Mouse (Mus musculus): ENCODE results near the gene Chrnb1. TPM values are rescaled to one million over a fixed set of nuclear protein-coding genes. Genes with fewer than 3 reads are reported as not detected.
A peak's percentile ranks its signal among the peaks of the same experiment; 100 is the strongest.

Gene Chrnb1
- polyA plus RNA-seq, 1 experiment from 2014 or later = 5.0 TPM

GRCm38 (mm10) chr11:69822080-69822479, 26.3 kb upstream of the Chrnb1 start, which contains the start of gene Spem1:
TSS of gene Spem1 (minus strand) at chr11:69822180.
- Histone ChIP-seq H3K4me2 (replicated peaks; ENCODE audit: low read depth) (no peak within 1 kb of the TSS), H3K36me3 (ENCODE audit: control insufficient read depth, insufficient read depth, low read length) (no peaks in the 10 kb centered on the region), H3K27ac (replicated peaks) (no peak within 1 kb of the TSS), H3K4me3 (ENCODE audit: low read depth, low read length) (no peak within 1 kb of the TSS), H3K27me3 (ENCODE audit: control insufficient read depth, insufficient read depth, low read length) (no peaks in the 10 kb centered on the region), H3K9me3 (ENCODE audit: control insufficient read depth, low read length) (no peaks in the 10 kb centered on the region), H3K9ac (ENCODE audit: low read length) (no peak within 1 kb of the TSS), H3K4me1 (replicated peaks; ENCODE audit: control insufficient read depth, insufficient read depth) (no peaks in the 10 kb centered on the region)
- ATAC-seq (ENCODE audit: low FRiP score, low TSS enrichment) (no peak), DNase-seq (ENCODE audit: low spot score) (no peak)
- no peak for TF ChIP-seq EP300 (optimal IDR thresholded peaks at IDR 0.05)
- no peak for TF ChIP-seq CTCF (IDR thresholded peaks at IDR 0.05; ENCODE audit: low read depth)
- WGBS = 93% methylated on average over 3 of the region's 3 CpGs

DNA sequence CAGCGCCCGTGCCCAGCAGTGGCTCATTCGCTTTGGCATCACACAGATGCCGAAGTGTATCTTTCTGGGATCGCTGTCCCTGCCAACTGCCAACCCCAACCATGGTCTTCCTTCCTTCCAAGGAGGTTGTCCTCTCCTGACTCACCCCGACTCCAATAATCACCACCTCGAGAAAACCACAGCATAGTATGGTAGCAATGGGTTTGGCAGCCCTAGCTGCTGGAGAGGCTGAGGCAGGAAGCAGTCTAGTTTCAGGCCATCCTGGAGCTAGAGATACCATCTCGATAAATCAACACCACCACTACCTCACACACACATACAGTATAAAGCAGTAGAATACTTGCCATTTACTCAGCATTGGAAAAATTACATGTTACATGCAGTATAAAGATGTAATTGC, 23.1 kb upstream of the Chrnb1 start:
- Histone ChIP-seq H3K36me3 (ENCODE audit: control insufficient read depth, insufficient read depth, low read length) (no peaks in the 10 kb centered on the region), H3K4me3 (ENCODE audit: low read depth, low read length) (no peak overlapping the region), H3K9ac (ENCODE audit: low read length) (no peak overlapping the region), H3K4me2 (replicated peaks; ENCODE audit: low read depth) (no peak overlapping the region), H3K9me3 (ENCODE audit: control insufficient read depth, low read length) (no peaks in the 10 kb centered on the region), H3K27me3 (ENCODE audit: control insufficient read depth, insufficient read depth, low read length) (no peaks in the 10 kb centered on the region), H3K4me1 (replicated peaks; ENCODE audit: control insufficient read depth, insufficient read depth) (no peaks in the 10 kb centered on the region), H3K27ac (replicated peaks) (no peak overlapping the region)
- WGBS = 92% methylated on average over 8 of the region's 8 CpGs
- no peak for DNase-seq (ENCODE audit: low spot score)
- no peak for ATAC-seq (ENCODE audit: low FRiP score, low TSS enrichment)
- TF ChIP-seq EP300 (optimal IDR thresholded peaks at IDR 0.05) (no peak), CTCF (IDR thresholded peaks at IDR 0.05; ENCODE audit: low read depth) (no peak)

- no peak for ATAC-seq (ENCODE audit: low FRiP score, low TSS enrichment)
- Histone ChIP-seq H3K9ac (ENCODE audit: low read length) (no peak within 1 kb of the TSS), H3K27me3 (ENCODE audit: control insufficient read depth, insufficient read depth, low read length) (no peaks in the 10 kb centered on the region), H3K4me3 (ENCODE audit: low read depth, low read length) (no peak within 1 kb of the TSS), H3K9me3 (ENCODE audit: control insufficient read depth, low read length) (no peaks in the 10 kb centered on the region), H3K4me2 (replicated peaks; ENCODE audit: low read depth) (no peak within 1 kb of the TSS), H3K4me1 (replicated peaks; ENCODE audit: control insufficient read depth, insufficient read depth) (no peaks in the 10 kb centered on the region), H3K36me3 (ENCODE audit: control insufficient read depth, insufficient read depth, low read length) (no peaks in the 10 kb centered on the region), H3K27ac (replicated peaks) (no peak within 1 kb of the TSS)
- TF ChIP-seq CTCF (IDR thresholded peaks at IDR 0.05; ENCODE audit: low read depth) = no peak
- no peak for TF ChIP-seq EP300 (optimal IDR thresholded peaks at IDR 0.05)
- WGBS = 85% methylated on average over 2 of the region's 2 CpGs
- no peak for DNase-seq (ENCODE audit: low spot score)
Measured at GRCm38 (mm10) chr11:69818365-69818764, 22.6 kb upstream of the Chrnb1 start, which contains the start of gene Spem2. TSS of gene Spem2 (minus strand) at chr11:69818465.

DNA sequence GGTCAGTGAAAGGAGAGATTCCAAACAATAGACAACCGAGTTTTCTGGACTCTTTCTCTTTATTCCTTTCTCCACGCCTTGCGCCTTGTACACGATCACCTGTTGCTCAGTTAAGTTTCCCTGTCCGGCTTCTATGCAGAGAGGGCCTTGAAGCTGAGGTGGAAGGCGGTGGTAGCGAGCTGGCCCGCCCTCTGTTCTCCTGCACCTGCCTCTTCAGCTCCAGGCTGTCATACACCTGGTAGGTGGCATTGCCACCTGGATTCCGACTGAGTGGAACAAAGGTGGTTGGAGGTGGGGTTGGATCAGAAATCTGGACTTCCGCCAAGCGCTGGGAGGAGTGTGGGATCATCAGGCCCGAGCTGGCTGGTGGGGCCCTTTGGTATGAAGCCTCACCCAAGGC, 20.8 kb upstream of the Chrnb1 start:
- Histone ChIP-seq H3K27ac (replicated peaks) (no peak overlapping the region), H3K4me1 (replicated peaks; ENCODE audit: control insufficient read depth, insufficient read depth) (no peaks in the 10 kb centered on the region), H3K9me3 (ENCODE audit: control insufficient read depth, low read length) (no peaks in the 10 kb centered on the region), H3K36me3 (ENCODE audit: control insufficient read depth, insufficient read depth, low read length) (no peaks in the 10 kb centered on the region), H3K9ac (ENCODE audit: low read length) (no peak overlapping the region), H3K27me3 (ENCODE audit: control insufficient read depth, insufficient read depth, low read length) (no peaks in the 10 kb centered on the region), H3K4me3 (ENCODE audit: low read depth, low read length) (no peak overlapping the region), H3K4me2 (replicated peaks; ENCODE audit: low read depth) (no peak overlapping the region)
- ATAC-seq (ENCODE audit: low FRiP score, low TSS enrichment) = peak; percentile 38; the same call in 1 of the 2 replicates
- TF ChIP-seq EP300 (optimal IDR thresholded peaks at IDR 0.05) (no peak), CTCF (IDR thresholded peaks at IDR 0.05; ENCODE audit: low read depth) (no peak)
- 81% methylated on average over 12 of the region's 12 CpGs for WGBS
- DNase-seq (ENCODE audit: low spot score) = no peak

- H3K27ac ChIP-seq (replicated peaks) = no peak within 1 kb of the TSS
- no peaks in the 10 kb centered on the region for H3K9me3 ChIP-seq (ENCODE audit: control insufficient read depth, low read length)
- DNase-seq (ENCODE audit: low spot score) (no peak), ATAC-seq (ENCODE audit: low FRiP score, low TSS enrichment) (no peak)
- H3K4me3 ChIP-seq (ENCODE audit: low read depth, low read length) = no peak within 1 kb of the TSS
- TF ChIP-seq CTCF (IDR thresholded peaks at IDR 0.05; ENCODE audit: low read depth) (peak; percentile 17; the same call in 1 of the 2 replicates), EP300 (optimal IDR thresholded peaks at IDR 0.05) (no peak)
- no peaks in the 10 kb centered on the region for H3K4me1 ChIP-seq (replicated peaks; ENCODE audit: control insufficient read depth, insufficient read depth)
- H3K9ac ChIP-seq (ENCODE audit: low read length) = no peak within 1 kb of the TSS
- no peaks in the 10 kb centered on the region for H3K36me3 ChIP-seq (ENCODE audit: control insufficient read depth, insufficient read depth, low read length)
- 48% methylated on average over 10 of the region's 10 CpGs for WGBS
- H3K27me3 ChIP-seq (ENCODE audit: control insufficient read depth, insufficient read depth, low read length) = no peaks in the 10 kb centered on the region
- no peak within 1 kb of the TSS for H3K4me2 ChIP-seq (replicated peaks; ENCODE audit: low read depth)
Measured at GRCm38 (mm10) chr11:69815155-69815554, 19.4 kb upstream of the Chrnb1 start, which contains the start of gene Gm39566. TSS of gene Gm39566 (minus strand) at chr11:69815298.

DNA sequence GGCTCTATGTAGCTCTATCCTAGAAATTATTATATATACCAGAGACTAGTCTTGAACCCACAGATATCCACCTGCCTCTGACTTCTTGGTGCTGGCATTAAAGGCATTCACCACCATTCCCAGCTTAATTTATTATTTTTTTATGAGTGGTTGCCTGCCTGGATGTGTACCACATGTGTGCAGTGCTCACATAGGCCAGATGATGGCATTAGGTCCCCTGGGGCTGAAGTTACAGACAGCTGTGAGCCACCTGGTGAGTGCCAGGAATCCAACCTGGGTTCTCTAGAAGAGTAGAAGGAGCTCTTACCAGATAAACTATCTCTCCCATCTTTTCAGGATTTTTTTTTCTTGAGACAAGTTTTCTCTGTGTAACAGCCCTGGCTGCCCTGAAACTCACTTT, 14.5 kb upstream of the Chrnb1 start:
- Histone ChIP-seq H3K9me3 (ENCODE audit: control insufficient read depth, low read length) (no peaks in the 10 kb centered on the region), H3K4me1 (replicated peaks; ENCODE audit: control insufficient read depth, insufficient read depth) (no peaks in the 10 kb centered on the region), H3K4me2 (replicated peaks; ENCODE audit: low read depth) (no peak overlapping the region), H3K9ac (ENCODE audit: low read length) (no peak overlapping the region), H3K27me3 (ENCODE audit: control insufficient read depth, insufficient read depth, low read length) (no peaks in the 10 kb centered on the region), H3K4me3 (ENCODE audit: low read depth, low read length) (no peak overlapping the region), H3K27ac (replicated peaks) (no peak overlapping the region), H3K36me3 (ENCODE audit: control insufficient read depth, insufficient read depth, low read length) (no peaks in the 10 kb centered on the region)
- DNase-seq (ENCODE audit: low spot score) = no peak
- ATAC-seq (ENCODE audit: low FRiP score, low TSS enrichment) = no peak
- TF ChIP-seq CTCF (IDR thresholded peaks at IDR 0.05; ENCODE audit: low read depth) (0 out of 2 replicates have a peak, but pooled peaks have one; percentile 9), EP300 (optimal IDR thresholded peaks at IDR 0.05) (no peak)

Data from stomach, postnatal 0 days (tissue).